Mouse (Mus musculus): ENCODE results near the gene Ung.

Ung gene

GRCm38 (mm10) chr5:114130211-114130605 is at the start of gene Ung:
Gene Ung, plus strand, starts transcription at chr5:114130386.
- DNase-seq (ENCODE audit: extremely low spot score, low read depth, low spot score): no peak

- DNase-seq (ENCODE audit: extremely low spot score, low read depth, low spot score): no peak
Measured at GRCm38 (mm10) chr5:114085501-114085900, 44.7 kb upstream of the Ung start.

GRCm38 (mm10) chr5:114087875-114088480 is 42.2 kb upstream of the Ung start:
- no peak for DNase-seq (ENCODE audit: extremely low spot score, low read depth, low spot score)

GRCm38 (mm10) chr5:114090421-114091013 is 39.7 kb upstream of the Ung start:
- no peak for DNase-seq (ENCODE audit: extremely low spot score, low read depth, low spot score)

- DNase-seq (ENCODE audit: extremely low spot score, low read depth, low spot score): peak; percentile 42
Measured at GRCm38 (mm10) chr5:114091057-114091807, 39.0 kb upstream of the Ung start, which contains the start of gene Svop. Gene Svop, minus strand, starts transcription at chr5:114091570.

DNA sequence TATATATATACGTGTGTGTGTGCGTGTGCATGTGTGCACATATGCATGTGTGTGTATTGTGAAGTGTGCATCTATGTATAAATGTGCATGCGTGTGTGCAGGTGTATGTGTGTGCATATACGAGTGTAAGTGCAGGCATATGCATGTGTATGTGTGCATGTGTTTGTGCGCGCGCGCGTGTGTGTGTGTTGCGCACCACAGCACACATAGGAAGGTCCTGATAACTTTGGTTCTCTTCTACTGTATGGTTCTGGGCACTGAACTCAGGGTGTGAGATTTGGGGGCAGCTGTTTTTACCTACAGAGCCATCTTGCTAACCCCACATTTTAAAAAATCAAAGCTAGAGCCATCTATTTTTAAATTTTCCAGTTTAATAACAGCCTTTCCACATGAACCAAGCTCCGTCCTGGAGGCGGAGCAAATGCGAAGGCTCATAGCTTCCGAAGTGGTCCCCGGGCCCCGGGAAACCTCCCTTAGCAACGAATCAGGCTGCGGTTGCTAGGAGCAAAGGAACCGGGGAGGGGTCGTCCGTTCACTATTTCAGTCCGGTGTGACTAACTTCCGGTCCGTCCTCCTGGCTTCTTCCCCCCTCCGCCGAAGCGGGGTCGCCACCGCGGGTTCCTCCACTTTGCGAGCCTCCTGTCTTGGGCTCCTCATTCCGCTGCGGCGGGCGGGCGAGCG is 30.3 kb upstream of the Ung start:
- peak; percentile 83 for DNase-seq (ENCODE audit: extremely low spot score, low read depth, low spot score)

DNA sequence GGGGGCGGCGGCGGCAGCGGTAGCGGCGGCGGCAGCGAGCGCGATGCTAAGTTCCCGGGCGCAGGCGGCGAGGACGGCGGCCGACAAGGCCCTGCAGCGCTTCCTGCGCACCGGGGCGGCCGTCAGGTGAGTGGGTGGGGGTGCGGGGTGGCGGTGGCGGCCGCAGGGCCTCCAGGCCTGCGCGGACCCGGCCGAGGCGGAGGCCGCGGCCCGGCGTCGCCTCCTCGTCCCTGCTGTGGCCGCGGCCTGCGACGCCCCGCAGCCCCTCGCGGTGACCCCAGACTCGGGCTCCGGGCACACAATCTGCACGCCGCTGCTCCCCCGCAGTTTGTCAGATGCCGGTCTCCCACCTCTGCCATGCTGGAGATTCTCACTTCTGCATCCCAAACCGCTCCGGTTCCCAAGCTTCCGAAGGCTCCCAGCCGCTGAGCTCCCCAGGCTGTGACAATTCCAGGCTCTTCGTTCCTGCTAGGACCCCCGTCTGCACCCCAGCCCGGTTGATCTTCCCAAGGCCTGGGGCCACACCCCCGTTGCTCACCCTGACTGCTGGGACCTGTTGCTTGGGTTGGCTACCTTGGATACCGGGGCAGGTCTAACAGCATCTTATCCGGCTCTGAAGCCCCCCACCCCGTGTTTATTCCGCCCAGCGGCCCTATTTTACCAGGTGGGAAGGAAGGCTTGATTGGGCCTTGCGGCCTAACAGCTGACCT is 29.6 kb upstream of the Ung start:
- no peak for DNase-seq (ENCODE audit: extremely low spot score, low read depth, low spot score)

- no peak for DNase-seq (ENCODE audit: extremely low spot score, low read depth, low spot score)
Measured at GRCm38 (mm10) chr5:114101873-114102272, 28.3 kb upstream of the Ung start.

DNA sequence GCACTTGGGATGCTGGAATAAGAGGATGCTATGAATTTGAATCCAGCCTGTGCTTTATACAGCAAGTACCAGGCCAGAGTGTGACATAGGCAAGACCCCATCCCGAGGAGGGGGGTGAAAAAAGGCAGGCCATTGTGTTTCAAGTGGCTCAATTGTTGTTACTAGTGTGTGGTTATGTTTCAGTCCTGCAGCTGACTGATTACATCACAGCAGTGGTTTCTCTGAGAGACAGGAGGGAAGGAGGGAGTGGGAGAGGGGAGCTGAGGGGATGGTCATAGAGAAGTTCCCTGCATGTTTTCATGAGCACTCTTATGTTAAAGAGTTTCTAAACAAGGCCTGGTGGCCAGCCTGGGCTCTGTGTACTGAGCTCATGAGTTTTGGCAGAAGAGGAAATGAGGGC is 27.4 kb upstream of the Ung start:
- DNase-seq (ENCODE audit: extremely low spot score, low read depth, low spot score): no peak

GRCm38 (mm10) chr5:114106391-114106935 is 23.7 kb upstream of the Ung start:
- no peak for DNase-seq (ENCODE audit: extremely low spot score, low read depth, low spot score)

DNA sequence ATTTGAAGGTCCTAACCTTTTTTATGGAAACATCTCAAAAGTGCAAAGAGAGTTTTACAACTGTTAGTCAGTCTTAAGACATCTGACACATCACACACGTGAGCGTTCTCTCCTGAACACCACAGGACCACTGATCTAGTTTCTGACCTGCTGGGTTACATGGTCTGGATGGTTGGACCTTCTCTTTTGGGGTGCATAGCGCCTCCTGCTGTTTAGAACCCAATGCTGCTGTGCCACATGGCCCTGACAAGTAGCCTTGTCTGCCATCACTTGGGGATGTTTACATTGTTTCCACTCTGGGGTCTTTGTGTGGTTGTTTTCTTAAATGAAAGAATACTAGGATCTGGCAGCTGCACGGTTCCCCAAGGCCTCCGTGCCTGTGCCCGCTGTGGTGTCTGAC is 16.9 kb upstream of the Ung start:
- DNase-seq (ENCODE audit: extremely low spot score, low read depth, low spot score): no peak

DNA sequence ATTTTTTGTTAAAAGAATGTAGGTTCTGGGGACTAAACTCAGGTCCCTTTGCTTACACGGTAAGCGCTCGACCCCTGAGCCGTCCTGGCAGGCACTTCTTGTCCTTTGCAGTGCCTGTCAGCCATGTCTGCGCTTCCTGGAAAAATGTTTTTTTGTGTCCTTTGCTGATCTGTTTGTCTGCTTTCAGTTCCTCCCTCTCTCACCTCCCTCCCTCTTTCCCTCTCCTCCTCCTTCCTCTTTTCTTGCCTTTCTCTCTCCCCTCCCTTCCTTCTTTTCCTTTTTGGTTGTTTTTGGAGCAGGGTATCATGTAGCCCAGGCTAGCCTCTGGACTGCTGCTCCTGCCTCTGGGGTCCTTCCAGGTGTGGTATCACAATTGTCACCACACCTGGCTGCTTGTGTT is 15.2 kb upstream of the Ung start:
- no peak for DNase-seq (ENCODE audit: extremely low spot score, low read depth, low spot score)

DNA sequence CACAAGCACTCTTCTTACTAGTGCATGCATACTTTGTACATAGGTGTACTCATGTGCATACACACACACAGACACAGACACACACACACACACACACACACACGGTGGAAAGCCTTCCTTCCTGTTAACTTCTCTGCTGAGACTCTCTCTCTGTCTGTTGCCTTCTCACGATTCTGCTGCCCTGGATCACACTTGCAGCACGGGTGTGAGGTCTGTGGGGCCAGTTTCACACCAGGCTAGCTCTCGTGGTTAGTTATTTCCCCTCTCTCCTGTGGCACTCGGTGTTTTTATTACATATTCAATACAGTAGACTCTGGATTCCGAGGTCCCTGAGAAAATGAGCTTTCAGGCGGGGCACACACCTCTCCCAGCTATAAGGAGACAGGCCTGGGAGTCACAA is 13.6 kb upstream of the Ung start:
- DNase-seq (ENCODE audit: extremely low spot score, low read depth, low spot score): no peak

DNA sequence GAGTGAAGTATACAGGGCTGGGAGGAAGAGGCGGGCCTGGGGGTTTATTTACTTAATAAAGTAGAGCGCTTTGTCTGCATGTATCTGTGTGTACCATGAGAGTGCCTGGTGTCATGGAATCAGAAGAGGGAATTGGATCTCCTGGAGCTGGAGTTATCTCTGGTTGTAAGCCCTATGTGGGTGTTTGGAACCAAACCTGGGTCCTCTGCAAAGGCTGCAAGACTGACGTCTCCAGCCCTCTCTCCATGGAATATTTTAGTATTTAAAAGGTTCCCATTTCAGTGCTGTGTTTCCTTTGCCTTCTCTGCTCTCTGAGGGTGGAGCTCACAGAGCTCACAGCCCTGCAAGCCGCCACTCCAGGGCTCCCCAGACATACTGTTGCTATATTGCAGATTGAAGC is 10.4 kb upstream of the Ung start:
- DNase-seq (ENCODE audit: extremely low spot score, low read depth, low spot score): no peak

DNA sequence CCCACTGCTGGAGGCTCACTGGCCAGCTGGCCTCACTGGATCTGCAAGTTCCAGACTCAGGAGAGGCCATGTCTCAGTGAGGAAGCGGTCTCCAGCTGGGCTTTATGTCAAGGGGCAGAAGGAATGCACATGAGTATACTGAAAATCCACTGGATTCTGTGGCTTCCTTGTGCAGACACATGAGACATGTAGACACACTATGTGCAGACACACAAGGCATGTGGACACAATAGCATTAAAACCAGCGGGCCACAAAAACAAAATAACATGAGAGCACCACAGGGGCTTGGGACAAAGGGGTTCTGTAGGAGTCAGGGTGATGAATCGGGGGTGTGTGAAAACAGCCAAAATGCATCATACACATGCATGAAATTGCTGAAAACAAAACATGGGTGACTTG is 4.2 kb upstream of the Ung start:
- no peak for DNase-seq (ENCODE audit: extremely low spot score, low read depth, low spot score)

DNA sequence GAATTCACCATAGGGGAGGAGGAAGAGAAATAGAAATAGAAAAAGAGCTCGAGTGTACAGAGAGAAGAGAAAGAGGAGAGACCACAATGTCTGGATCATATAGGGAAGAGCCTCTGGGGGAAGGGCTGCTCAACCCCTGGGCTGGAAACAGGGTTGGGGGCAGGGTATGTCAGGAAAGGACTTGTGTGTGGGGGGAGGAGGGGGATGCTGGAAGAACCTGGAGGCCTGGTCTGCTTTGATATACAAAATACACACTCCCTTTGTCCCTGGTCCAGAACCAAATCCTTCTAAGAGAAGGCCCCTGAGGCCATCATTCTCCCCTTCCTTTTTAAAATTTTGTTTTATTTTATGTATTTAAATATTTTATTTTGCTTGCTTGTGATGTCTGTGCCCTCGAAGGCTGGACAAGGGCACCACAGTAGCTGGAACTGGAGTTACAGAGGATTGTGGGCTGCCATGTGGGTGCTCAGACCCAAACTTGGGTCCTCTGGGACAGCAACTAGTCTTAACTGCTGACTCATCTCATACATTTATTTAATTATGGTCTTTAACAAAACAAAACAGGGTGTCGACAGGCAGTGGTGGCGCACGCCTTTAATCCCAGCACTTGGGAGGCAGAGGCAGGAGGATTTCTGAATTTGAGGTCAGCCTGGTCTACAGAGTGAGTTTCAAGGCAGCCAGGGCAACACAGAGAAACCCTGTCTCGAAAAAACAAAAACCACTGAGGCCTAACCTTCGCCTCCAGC is 3.5 kb upstream of the Ung start:
- no peak for DNase-seq (ENCODE audit: extremely low spot score, low read depth, low spot score)

- DNase-seq (ENCODE audit: extremely low spot score, low read depth, low spot score): peak; percentile 60
Measured at GRCm38 (mm10) chr5:114127374-114128349, 2.5 kb upstream of the Ung start, which contains the start of gene Alkbh2. Gene Alkbh2, minus strand, starts transcription at chr5:114128218.

GRCm38 (mm10) chr5:114129550-114130210 is 506 bp upstream of the Ung start:
- DNase-seq (ENCODE audit: extremely low spot score, low read depth, low spot score): no peak

Data from hindlimb bud, embryonic 11.5 days (tissue).